16 mouse cellular contexts compared by ENCODE assay signal in the genomic region with DNA sequence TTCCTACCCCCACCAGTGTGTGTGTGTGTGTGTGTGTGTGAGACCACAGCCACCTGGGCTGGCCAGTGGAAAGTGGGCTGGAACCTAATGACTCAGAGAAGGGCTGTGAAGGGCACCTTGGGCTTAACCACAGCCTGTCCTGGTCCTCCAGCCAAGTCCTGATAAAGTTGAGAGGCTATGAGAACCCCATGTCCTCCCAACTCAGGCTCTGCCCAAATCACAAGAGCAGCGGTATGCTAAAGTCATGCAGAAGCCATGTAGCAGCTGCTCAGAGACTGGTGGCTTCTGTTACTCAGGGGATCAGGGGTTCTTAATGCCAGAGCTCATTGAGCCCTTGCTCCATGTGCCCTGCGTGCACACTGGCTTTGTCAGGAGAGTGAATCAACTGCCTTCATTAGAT.
DNase-seq lines count a peak whose midpoint lies in the region; ATAC-seq and TF ChIP-seq lines count a peak whose summit lies in the region.
"Had no signal": no experiment of that assay in that cellular context is flagged by ENCODE, and none has a peak within 500 bp of the region (broad histone marks: within the 10 kb centered on the region; RNA-seq: fewer than 3 reads in every experiment).

No protein-coding gene starts in this region.

- no peak overlapping the region for H3K9ac ChIP-seq in heart, embryonic 13.5 days
- no peak overlapping the region for H3K9ac ChIP-seq in lung, postnatal 0 days (replicated peaks; ENCODE audit: low read depth)
- no peak overlapping the region for H3K9ac ChIP-seq in neural tube, embryonic 15.5 days (replicated peaks)
- no peak overlapping the region for H3K9ac ChIP-seq in kidney, embryonic 16.5 days (replicated peaks; ENCODE audit: low read length)
- H3K9ac ChIP-seq: embryonic facial prominence, embryonic 13.5 days; intestine, embryonic 15.5 days; limb, embryonic 13.5 days; lung, embryonic 15.5 days had no signal

- DNase-seq in gastrocnemius, adult 2 months: peak; percentile 51
- DNase-seq in gastrocnemius, postnatal 10 days: no peak
- DNase-seq in NIH3T3 (ENCODE audit: low read depth): peak; percentile 56
- DNase-seq in lung, postnatal 0 days (ENCODE audit: low spot score): peak; percentile 71
- no peak for DNase-seq in right cerebral cortex, postnatal 10 days (ENCODE audit: low spot score in 2 of 2)
- DNase-seq: B cell, adult 2 months; cerebellum, adult 11-12 months; thymus, postnatal 36 days had no signal

- H3K27me3 ChIP-seq in heart, embryonic 13.5 days (replicated peaks): no peaks in the 10 kb centered on the region
- no peaks in the 10 kb centered on the region for H3K27me3 ChIP-seq in lung, postnatal 0 days (replicated peaks; ENCODE audit: insufficient read depth, low read length)
- no peaks in the 10 kb centered on the region for H3K27me3 ChIP-seq in neural tube, embryonic 15.5 days (replicated peaks)
- H3K27me3 ChIP-seq in kidney, embryonic 16.5 days (ENCODE audit: insufficient read depth, low read length): no peaks in the 10 kb centered on the region
- H3K27me3 ChIP-seq: embryonic facial prominence, embryonic 13.5 days; intestine, embryonic 15.5 days; limb, embryonic 13.5 days; lung, embryonic 15.5 days had no signal

- H3K4me2 ChIP-seq in heart, embryonic 13.5 days: no peak overlapping the region
- no peak overlapping the region for H3K4me2 ChIP-seq in lung, postnatal 0 days (replicated peaks; ENCODE audit: low read depth, low read length)
- no peak overlapping the region for H3K4me2 ChIP-seq in neural tube, embryonic 15.5 days
- H3K4me2 ChIP-seq in kidney, embryonic 16.5 days (replicated peaks; ENCODE audit: low read depth, low read length): no peak overlapping the region
- H3K4me2 ChIP-seq: embryonic facial prominence, embryonic 13.5 days; intestine, embryonic 15.5 days; limb, embryonic 13.5 days; lung, embryonic 15.5 days had no signal

- no peak overlapping the region for H3K4me3 ChIP-seq in gastrocnemius, adult 2 months
- no peak overlapping the region for H3K4me3 ChIP-seq in heart, embryonic 13.5 days
- H3K4me3 ChIP-seq in lung, postnatal 0 days (ENCODE audit: low read depth, low read length): no peak overlapping the region
- H3K4me3 ChIP-seq in neural tube, embryonic 15.5 days (replicated peaks): no peak overlapping the region
- H3K4me3 ChIP-seq in kidney, embryonic 16.5 days (ENCODE audit: low read length): no peak overlapping the region
- H3K4me3 ChIP-seq: embryonic facial prominence, embryonic 13.5 days; intestine, embryonic 15.5 days; limb, embryonic 13.5 days; lung, embryonic 15.5 days had no signal

- intact Hi-C loops in gastrocnemius, adult 2 months (cut with DNase I): no loop called here

- WGBS in heart, embryonic 13.5 days: 51% methylated on average over 2 of the region's 2 CpGs
- WGBS in lung, postnatal 0 days: 62% methylated on average over 2 of the region's 2 CpGs
- 87% methylated on average over 2 of the region's 2 CpGs for WGBS in neural tube, embryonic 15.5 days
- WGBS in kidney, embryonic 16.5 days: 95% methylated on average over 2 of the region's 2 CpGs

- TF ChIP-seq CTCF in gastrocnemius, adult 2 months (IDR thresholded peaks at IDR 0.05): no peak
- TF ChIP-seq CTCF in lung, postnatal 0 days (IDR thresholded peaks at IDR 0.05): no peak

- 0 out of 2 replicates have a peak, but pooled peaks have one; percentile 33 for ATAC-seq in heart, embryonic 13.5 days (ENCODE audit: extremely low read depth, insufficient number of reproducible peaks, low FRiP score, low TSS enrichment)
- ATAC-seq in lung, postnatal 0 days: peak; percentile 70
- no peak for ATAC-seq in neural tube, embryonic 15.5 days (ENCODE audit: low FRiP score)
- no peak for ATAC-seq in kidney, embryonic 16.5 days (ENCODE audit: low FRiP score, low TSS enrichment)
- ATAC-seq: intestine, embryonic 15.5 days had no signal

- H3K36me3 ChIP-seq in heart, embryonic 13.5 days: peaks cover 41% of the 10 kb centered on the region
- peaks cover 8% of the 10 kb centered on the region for H3K36me3 ChIP-seq in lung, postnatal 0 days (ENCODE audit: insufficient read depth, low read length)
- H3K36me3 ChIP-seq in neural tube, embryonic 15.5 days: peaks cover 40% of the 10 kb centered on the region
- peaks cover 15% of the 10 kb centered on the region for H3K36me3 ChIP-seq in kidney, embryonic 16.5 days (ENCODE audit: insufficient read depth, low read length)

- H3K9me3 ChIP-seq in heart, embryonic 13.5 days: peaks cover 3% of the 10 kb centered on the region; the same call in 1 of the 2 replicates
- no peaks in the 10 kb centered on the region for H3K9me3 ChIP-seq in lung, postnatal 0 days (ENCODE audit: low read length)
- H3K9me3 ChIP-seq in neural tube, embryonic 15.5 days (replicated peaks): no peaks in the 10 kb centered on the region; the same call in 1 of the 2 replicates
- H3K9me3 ChIP-seq in kidney, embryonic 16.5 days (ENCODE audit: low read length): peaks cover 1% of the 10 kb centered on the region; the same call in 1 of the 2 replicates
- H3K9me3 ChIP-seq: embryonic facial prominence, embryonic 13.5 days; intestine, embryonic 15.5 days; limb, embryonic 13.5 days; lung, embryonic 15.5 days had no signal

- peaks cover 76% of the 10 kb centered on the region for H3K4me1 ChIP-seq in heart, embryonic 13.5 days
- peaks cover 15% of the 10 kb centered on the region; the same call in 1 of the 2 replicates for H3K4me1 ChIP-seq in lung, postnatal 0 days (ENCODE audit: insufficient read depth, low read depth, low read length)
- H3K4me1 ChIP-seq in neural tube, embryonic 15.5 days: peaks cover 14% of the 10 kb centered on the region; the same call in 1 of the 2 replicates
- H3K4me1 ChIP-seq in kidney, embryonic 16.5 days (ENCODE audit: insufficient read depth, low read length): peaks cover 22% of the 10 kb centered on the region

- peak overlapping the region; percentile 91 for H3K27ac ChIP-seq in gastrocnemius, adult 2 months
- H3K27ac ChIP-seq in heart, embryonic 13.5 days (replicated peaks): peak overlapping the region; percentile 94
- no peak overlapping the region for H3K27ac ChIP-seq in lung, postnatal 0 days (ENCODE audit: low read length)
- H3K27ac ChIP-seq in neural tube, embryonic 15.5 days (replicated peaks): no peak overlapping the region
- no peak overlapping the region for H3K27ac ChIP-seq in kidney, embryonic 16.5 days (ENCODE audit: low read length)
- H3K27ac ChIP-seq: embryonic facial prominence, embryonic 13.5 days; intestine, embryonic 15.5 days; kidney, postnatal 0 days; limb, embryonic 13.5 days; lung, embryonic 15.5 days had no signal

- peak; percentile 89 for TF ChIP-seq EP300 in lung, postnatal 0 days (IDR thresholded peaks at IDR 0.05)

Comparison
In these comparisons a context has a peak if more than half of its experiments do, and no peak if none do; other contexts are left out.
1. DNase-seq: peak in gastrocnemius, adult 2 months (single experiment), NIH3T3 (single experiment) and lung, postnatal 0 days (single experiment); none in gastrocnemius, postnatal 10 days (single experiment) and right cerebral cortex, postnatal 10 days (0 of 2).
2. H3K27ac ChIP-seq: peak in gastrocnemius, adult 2 months (single experiment) and heart, embryonic 13.5 days (single experiment); none in lung, postnatal 0 days (single experiment), neural tube, embryonic 15.5 days (single experiment) and kidney, embryonic 16.5 days (single experiment).
3. ATAC-seq: peak in heart, embryonic 13.5 days (single experiment) and lung, postnatal 0 days (single experiment); none in neural tube, embryonic 15.5 days (single experiment) and kidney, embryonic 16.5 days (single experiment).